Mouse (Mus musculus) liver, embryonic 14.5 days (tissue): Measurements from ENCODE around the gene B4galnt1. TPM values are rescaled to one million over a fixed set of nuclear protein-coding genes. Genes with fewer than 3 reads are reported as not detected.
A peak's percentile ranks its signal among the peaks of the same experiment; 100 is the strongest.

Source experiments
- ATAC-seq: fragments of 200-750 bp; cut with Nextera tagmentation; 2 replicates; pipeline ENCODE4 v1.8.0; 2017; ENCODE audit warnings: moderate number of reproducible peaks, mild to moderate bottlenecking, moderate library complexity; ENCODE audit not compliant: insufficient read depth
- DNase-seq, 3 experiments: peaks; one replicate each; pipeline ENCODE4 v3.0.0-alpha.2; 2012 to 2013; ENCODE audit warnings: low read depth in 3 of 3, low spot score in 3 of 3
- H3K27ac ChIP-seq: fragments of 300-500 bp; sonication (generic); 2 replicates; pipeline ENCODE4 v1.5.1; 2014; ENCODE audit warnings: moderate library complexity, mild to moderate bottlenecking, control low read depth, inconsistent platforms
- H3K27me3 ChIP-seq: fragments of 300-500 bp; sonication (generic); 2 replicates; pipeline ENCODE4 v1.6.1; 2014; ENCODE audit warnings: mild to moderate bottlenecking, low read length, moderate library complexity; ENCODE audit not compliant: control insufficient read depth, insufficient read depth
- H3K36me3 ChIP-seq: fragments of 300-500 bp; sonication (generic); replicated peaks from 2 replicates; pipeline ENCODE4 v1.6.1; 2014; ENCODE audit warnings: low read depth; ENCODE audit not compliant: control insufficient read depth, insufficient read depth
- H3K4me1 ChIP-seq, 2 experiments: fragments of 200-500 bp in 1 of 2; fragments of 300-500 bp in 1 of 2; sonication (generic) in 1 of 2; replicated peaks; 2 replicates each; pipeline ENCODE4 v1.6.1; 2012 to 2014; ENCODE audit warnings: antibody characterized with exemption in 1 of 2, inconsistent platforms in 1 of 2, low read length in 1 of 2; ENCODE audit not compliant: control insufficient read depth in 2 of 2, insufficient read depth in 2 of 2
- H3K4me2 ChIP-seq: fragments of 300-500 bp; sonication (generic); 2 replicates; pipeline ENCODE4 v1.6.1; 2014; ENCODE audit warnings: low read depth, mild to moderate bottlenecking, control low read depth, moderate library complexity
- H3K4me3 ChIP-seq, 2 experiments: fragments of 200-500 bp in 1 of 2; fragments of 300-500 bp in 1 of 2; sonication (generic) in 1 of 2; 2 replicates each; pipeline ENCODE4 v1.5.1; 2012 to 2014; ENCODE audit warnings: low read depth in 2 of 2, low read length in 2 of 2, mild to moderate bottlenecking in 2 of 2, control low read depth in 1 of 2, inconsistent platforms in 1 of 2, moderate library complexity in 1 of 2; ENCODE audit not compliant: insufficient read depth in 1 of 2
- H3K9ac ChIP-seq: fragments of 300-500 bp; sonication (generic); replicated peaks from 2 replicates; pipeline ENCODE4 v1.6.1; 2014; ENCODE audit warnings: mild to moderate bottlenecking, control low read depth, moderate library complexity
- H3K9me3 ChIP-seq: fragments of 300-500 bp; sonication (generic); 2 replicates; pipeline ENCODE4 v1.6.1; 2016; ENCODE audit warnings: low read length, mixed read lengths; ENCODE audit not compliant: control insufficient read depth
- CTCF ChIP-seq: IDR thresholded peaks from 2 replicates; pipeline ENCODE4 v1.5.1; 2016; ENCODE audit warnings: antibody characterized with exemption, low read depth, control low read depth
- EP300 ChIP-seq: IDR thresholded peaks from 2 replicates; pipeline ENCODE4 v1.6.1; 2016; ENCODE audit warnings: antibody characterized with exemption, low read depth
- WGBS: fragments of 180-500 bp; shearing (Covaris S2); extraction: QIAGEN DNeasy Blood & Tissue Kit; methylation state at CpG from one replicate; pipeline ENCODE4 v1.1.7; 2014; ENCODE audit not compliant: insufficient replicate concordance; 5-methylcytosine and 5-hydroxymethylcytosine counted together
- polyA plus RNA-seq, 2 experiments: library from polyadenylated mRNA; depleted of rRNA in 1 of 2; stranded (reverse) in 1 of 2; unstranded in 1 of 2; fragments of >200 nt; fragmentation: Nextera tagmentation in 1 of 2; extraction: Ambion mirVana in 1 of 2; gene quantifications; 2 replicates each; pipeline versions ENCODE4 v1.2.1 to v1.2.3; 2012 to 2014

Gene B4galnt1
- polyA plus RNA-seq, 2 experiments = 10.4 to 17.1 TPM

DNA sequence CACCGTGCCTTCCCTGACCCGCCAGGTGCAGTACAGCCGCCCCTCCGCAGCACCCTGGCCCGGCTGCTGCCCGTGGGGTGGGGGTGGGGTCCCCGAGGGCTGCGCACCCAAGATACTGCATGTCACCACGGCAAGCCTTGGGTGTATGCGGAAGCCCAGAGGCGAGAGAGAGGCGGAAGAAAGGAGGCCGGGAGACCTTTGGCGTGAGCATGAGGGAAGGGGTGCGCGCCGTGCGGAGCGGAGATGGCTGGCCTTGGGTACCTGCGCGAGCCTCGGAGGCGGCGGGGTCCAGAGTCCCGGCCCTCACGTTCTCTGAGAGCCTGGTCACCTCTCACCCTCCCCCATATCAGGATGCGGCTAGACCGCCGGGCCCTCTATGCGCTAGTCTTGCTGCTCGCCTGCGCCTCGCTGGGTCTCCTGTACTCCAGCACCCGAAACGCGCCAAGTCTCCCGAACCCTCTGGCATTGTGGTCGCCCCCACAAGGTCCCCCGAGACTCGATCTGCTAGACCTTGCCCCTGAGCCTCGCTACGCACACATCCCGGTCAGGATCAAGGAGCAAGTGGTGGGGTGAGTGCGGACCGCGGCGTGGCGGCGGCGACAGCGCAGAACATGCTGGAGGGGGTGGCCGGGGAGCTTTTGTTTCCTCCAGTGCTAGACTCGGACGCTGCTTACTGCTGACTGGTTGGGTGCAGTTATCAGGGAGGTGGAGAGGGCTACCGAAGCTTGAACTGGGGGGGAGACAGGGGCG, 804 bp downstream of the B4galnt1 start:
- ATAC-seq (peak; percentile 72), DNase-seq (no peak)
- H3K27ac ChIP-seq = no peak overlapping the region
- peak overlapping the region; percentile 72 for H3K9ac ChIP-seq
- H3K4me3 ChIP-seq = peak overlapping the region; percentile 54 to 63
- H3K4me2 ChIP-seq = peak overlapping the region; percentile 96
- under 1% methylated on average over 56 of the region's 56 CpGs for WGBS
- H3K27me3 ChIP-seq = peaks cover 24% of the 10 kb centered on the region
- H3K4me1 ChIP-seq = peaks cover 4 to 17% of the 10 kb centered on the region in 2 experiments
- no peaks in the 10 kb centered on the region for H3K36me3 ChIP-seq
- no peaks in the 10 kb centered on the region for H3K9me3 ChIP-seq
- TF ChIP-seq CTCF (no peak), EP300 (no peak)

DNA sequence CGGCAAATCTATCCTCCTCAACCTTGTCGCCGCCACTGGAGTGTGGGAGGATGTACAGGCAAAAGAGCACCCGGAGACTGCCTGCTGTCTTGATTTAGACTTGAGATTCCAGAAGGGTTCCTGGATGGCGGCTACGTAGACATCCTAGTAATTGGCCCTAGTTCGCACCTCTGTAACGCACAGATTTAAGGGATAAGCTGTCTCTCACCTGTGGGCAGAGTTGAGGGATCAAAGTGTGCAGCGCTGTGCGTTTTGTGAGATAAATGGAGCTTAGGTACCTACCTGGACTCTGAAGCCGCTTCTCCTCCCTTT, 1.3 kb downstream of the B4galnt1 start:
- WGBS = 9% methylated on average over 11 of the region's 11 CpGs
- peaks cover 4 to 17% of the 10 kb centered on the region in 2 experiments for H3K4me1 ChIP-seq
- H3K36me3 ChIP-seq = no peaks in the 10 kb centered on the region
- peaks cover 24% of the 10 kb centered on the region for H3K27me3 ChIP-seq
- TF ChIP-seq EP300 (no peak), CTCF (no peak)
- H3K9ac ChIP-seq = peak overlapping the region; percentile 72
- H3K4me2 ChIP-seq = peak overlapping the region; percentile 96
- ATAC-seq = no peak
- H3K9me3 ChIP-seq = no peaks in the 10 kb centered on the region
- DNase-seq = no peak
- H3K27ac ChIP-seq = no peak overlapping the region
- peak overlapping the region; percentile 54 to 63 for H3K4me3 ChIP-seq

DNA sequence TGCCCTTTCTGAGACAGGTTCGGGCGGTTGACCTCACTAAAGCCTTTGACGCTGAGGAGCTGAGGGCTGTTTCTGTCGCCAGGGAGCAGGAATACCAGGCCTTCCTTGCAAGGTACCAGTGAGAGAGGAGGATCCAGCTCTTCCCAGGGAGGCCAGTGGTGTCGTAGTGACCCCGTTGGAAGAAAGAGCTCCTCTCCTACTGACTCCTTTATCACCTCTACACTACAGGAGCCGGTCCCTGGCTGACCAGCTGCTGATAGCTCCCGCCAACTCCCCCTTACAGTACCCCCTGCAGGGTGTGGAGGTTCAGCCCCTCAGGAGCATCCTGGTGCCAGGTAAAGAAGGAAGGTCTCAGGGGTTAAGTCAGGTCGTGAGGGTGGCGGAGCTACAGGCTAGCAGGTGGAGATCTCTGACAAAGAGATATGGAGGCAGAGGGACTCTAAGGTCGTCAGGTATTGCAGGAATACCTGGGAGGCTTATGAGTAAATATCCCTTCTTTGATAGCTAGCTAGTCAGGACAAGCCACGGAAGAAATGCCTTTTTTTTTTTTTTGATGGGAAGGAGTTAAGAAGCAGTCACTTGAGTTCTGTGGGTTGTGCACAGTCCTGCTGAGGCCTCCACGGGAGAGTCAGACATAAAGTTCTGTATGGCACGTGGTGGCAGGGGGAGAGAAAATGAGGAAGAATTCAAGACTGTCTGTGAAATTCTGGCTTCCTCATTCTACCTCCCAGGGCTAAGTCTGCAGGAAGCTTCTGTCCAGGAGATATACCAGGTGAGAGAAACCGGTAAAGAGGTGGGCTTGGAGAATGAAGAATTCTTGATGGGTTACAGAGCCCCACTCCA, 2.0 kb downstream of the B4galnt1 start:
- peaks cover 24% of the 10 kb centered on the region for H3K27me3 ChIP-seq
- ATAC-seq = no peak
- no peak for DNase-seq

DNA sequence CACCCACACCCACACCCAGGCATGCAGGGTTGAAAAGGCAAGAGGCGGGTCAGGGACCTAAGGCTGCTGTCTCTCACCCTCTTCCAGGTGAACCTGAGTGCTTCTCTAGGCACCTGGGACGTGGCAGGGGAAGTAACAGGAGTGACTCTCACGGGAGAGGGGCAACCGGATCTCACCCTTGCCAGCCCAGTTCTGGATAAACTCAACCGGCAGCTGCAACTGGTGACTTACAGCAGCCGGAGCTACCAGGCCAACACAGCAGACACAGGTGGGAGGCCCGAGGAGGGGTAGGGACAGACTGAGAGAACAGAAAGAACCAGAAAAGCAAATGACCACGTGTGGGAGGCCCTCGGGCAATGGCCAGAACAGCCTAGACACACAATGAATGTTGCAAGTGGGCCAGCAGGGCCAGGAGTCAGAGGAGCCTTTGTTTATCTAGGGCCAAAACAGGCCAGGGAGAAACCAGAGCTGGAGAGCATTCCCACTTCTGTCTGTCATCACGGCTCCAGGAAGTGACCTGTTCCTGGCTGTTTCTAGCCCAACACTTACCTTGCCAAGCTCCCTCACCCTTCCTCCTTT, 2.7 kb downstream of the B4galnt1 start:
- no peak for DNase-seq
- Histone ChIP-seq H3K9me3 (no peaks in the 10 kb centered on the region), H3K27ac (no peak overlapping the region), H3K4me1 (peaks cover 4 to 17% of the 10 kb centered on the region in 2 experiments), H3K4me3 (no peak overlapping the region), H3K4me2 (peak overlapping the region; percentile 15; the same call in 1 of the 2 replicates), H3K9ac (no peak overlapping the region), H3K27me3 (peaks cover 24% of the 10 kb centered on the region), H3K36me3 (no peaks in the 10 kb centered on the region)
- WGBS = 45% methylated on average over 10 of the region's 10 CpGs
- TF ChIP-seq CTCF = no peak
- TF ChIP-seq EP300 = no peak
- ATAC-seq = no peak

More for the DNA sequence above, 2.0 kb downstream of the B4galnt1 start:
- Histone ChIP-seq H3K9me3 (no peaks in the 10 kb centered on the region), H3K4me1 (peaks cover 4 to 17% of the 10 kb centered on the region in 2 experiments), H3K9ac (no peak overlapping the region), H3K36me3 (no peaks in the 10 kb centered on the region), H3K4me2 (peak overlapping the region; percentile 96), H3K4me3 (peak overlapping the region; percentile 54 to 63), H3K27ac (no peak overlapping the region)
- TF ChIP-seq EP300 (no peak), CTCF (no peak)
- 23% methylated on average over 15 of the region's 15 CpGs for WGBS

DNA sequence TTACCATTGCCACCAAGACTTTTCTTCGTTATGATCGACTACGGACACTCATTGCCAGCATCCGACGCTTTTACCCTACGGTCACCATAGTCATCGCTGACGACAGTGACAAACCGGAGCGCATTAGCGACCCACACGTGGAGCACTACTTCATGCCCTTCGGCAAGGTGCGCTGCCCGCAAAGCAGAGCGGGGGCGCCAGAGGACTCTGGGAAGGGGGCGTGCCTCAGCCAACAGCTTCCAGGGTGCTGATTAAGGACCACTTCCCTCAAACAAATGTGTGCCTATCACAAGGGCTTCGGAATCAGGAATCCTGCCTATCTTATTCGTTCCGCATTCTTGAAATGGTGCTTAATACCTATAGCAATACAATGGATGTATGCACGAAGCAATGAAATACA, 5.0 kb downstream of the B4galnt1 start:
- H3K9me3 ChIP-seq = no peaks in the 10 kb centered on the region
- H3K4me2 ChIP-seq = peak overlapping the region; percentile 70
- DNase-seq = no peak
- no peak overlapping the region for H3K4me3 ChIP-seq
- no peaks in the 10 kb centered on the region for H3K36me3 ChIP-seq
- peaks cover 4 to 13% of the 10 kb centered on the region in 2 experiments; a peak in 3 of 4 replicates for H3K4me1 ChIP-seq
- no peak overlapping the region for H3K27ac ChIP-seq
- 7% methylated on average over 22 of the region's 22 CpGs for WGBS
- ATAC-seq = no peak
- H3K27me3 ChIP-seq = peaks cover 24% of the 10 kb centered on the region
- H3K9ac ChIP-seq = no peak overlapping the region
- TF ChIP-seq EP300 = no peak
- peak; percentile 53 for TF ChIP-seq CTCF
